Mouse (Mus musculus) cerebellum, adult 2 months (tissue): Measurements from ENCODE around the gene Gadl1.

Source experiments
- CTCF ChIP-seq: fragments of 200-500 bp; IDR thresholded peaks from 2 replicates; pipeline ENCODE4 v1.5.1; 2011; ENCODE audit warnings: low read depth, mild to moderate bottlenecking, control low read depth, low read length, moderate library complexity, borderline replicate concordance; ENCODE audit not compliant: insufficient read depth
- POLR2A ChIP-seq: fragments of 200-500 bp; IDR thresholded peaks from 2 replicates; pipeline ENCODE4 v1.6.1; 2011; ENCODE audit warnings: low read length, control low read depth, borderline replicate concordance; ENCODE audit not compliant: insufficient read depth

DNA sequence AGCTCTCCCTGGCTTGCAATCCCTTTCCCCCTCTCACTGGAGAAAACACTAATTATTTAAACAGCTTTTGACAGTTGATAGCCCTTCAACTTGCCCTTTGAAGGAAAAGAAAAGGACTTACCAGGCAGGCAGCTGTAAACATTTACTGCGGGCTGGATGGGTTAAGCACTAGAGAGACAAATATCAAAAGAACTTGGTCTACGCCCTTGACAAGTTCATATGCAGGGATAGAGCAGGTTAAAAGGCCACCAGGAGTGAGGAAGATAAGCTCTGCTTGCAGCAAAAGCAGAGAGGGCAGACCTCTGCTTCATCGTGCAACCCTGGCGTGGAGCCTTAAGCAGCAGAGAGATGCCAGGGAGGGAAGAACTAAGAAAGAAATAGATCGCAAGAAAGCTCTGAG, 123.5 kb downstream of the Gadl1 start:
- TF ChIP-seq CTCF (no peak), POLR2A (no peak)
